Mouse (Mus musculus) ES-Bruce4 (cell line): ENCODE measurements around the gene Dpt.

Source experiments
- CTCF ChIP-seq: IDR thresholded peaks from one replicate; pipeline ENCODE4 v1.8.1; 2011; ENCODE audit warnings: low read depth, low read length
- EP300 ChIP-seq: IDR thresholded peaks from 2 replicates; pipeline ENCODE4 v1.6.1; 2011; ENCODE audit warnings: low read depth, low read length; ENCODE audit not compliant: insufficient read depth
- POLR2A ChIP-seq: IDR thresholded peaks from one replicate; pipeline ENCODE4 v1.8.1; 2011; ENCODE audit warnings: low read length; ENCODE audit not compliant: insufficient read depth

GRCm38 (mm10) chr1:164829881-164830280 is 33.4 kb downstream of the Dpt start:
- TF ChIP-seq CTCF, result no peak
- TF ChIP-seq EP300, result no peak
- no peak for TF ChIP-seq POLR2A
